15 mouse cellular contexts compared by ENCODE assay signal in genomic region chr3:29134509-29134908, GRCm38 (mm10). TPM values are rescaled to one million over a fixed set of nuclear protein-coding genes. Genes with fewer than 3 reads are reported as not detected.
DNase-seq lines count a peak whose midpoint lies in the region; ATAC-seq lines count a peak whose summit lies in the region.
"Had no signal": no experiment of that assay in that cellular context is flagged by ENCODE, and none has a peak within 500 bp of the region (broad histone marks: within the 10 kb centered on the region; RNA-seq: fewer than 3 reads in every experiment).

No protein-coding gene starts in this region.

- no peak overlapping the region for H3K9ac ChIP-seq in intestine, embryonic 14.5 days (ENCODE audit: low read length)
- no peak overlapping the region for H3K9ac ChIP-seq in intestine, embryonic 16.5 days (ENCODE audit: low read depth, low read length)
- H3K9ac ChIP-seq in forebrain, embryonic 15.5 days (replicated peaks) = no peak overlapping the region
- H3K9ac ChIP-seq: liver, postnatal 0 days had no signal

- 44% methylated on average over 11 of the region's 11 CpGs for WGBS in intestine, embryonic 14.5 days
- 56% methylated on average over 11 of the region's 11 CpGs for WGBS in intestine, embryonic 16.5 days
- 56% methylated on average over 11 of the region's 11 CpGs for WGBS in forebrain, embryonic 15.5 days

- no peaks in the 10 kb centered on the region for H3K9me3 ChIP-seq in intestine, embryonic 14.5 days (ENCODE audit: control insufficient read depth, low read length)
- no peaks in the 10 kb centered on the region for H3K9me3 ChIP-seq in intestine, embryonic 16.5 days (ENCODE audit: control insufficient read depth, low read length)
- H3K9me3 ChIP-seq in forebrain, embryonic 15.5 days = no peaks in the 10 kb centered on the region

- ATAC-seq in intestine, embryonic 14.5 days (replicated peaks; ENCODE audit: low FRiP score, low TSS enrichment, low read depth) = no peak
- no peak for ATAC-seq in intestine, embryonic 16.5 days
- ATAC-seq in forebrain, embryonic 15.5 days (replicated peaks) = no peak
- ATAC-seq: liver, postnatal 0 days had no signal

- H3K36me3 ChIP-seq in intestine, embryonic 14.5 days (ENCODE audit: control insufficient read depth, insufficient read depth, low read length) = no peaks in the 10 kb centered on the region
- H3K36me3 ChIP-seq in intestine, embryonic 16.5 days (ENCODE audit: control insufficient read depth, insufficient read depth, low read length) = no peaks in the 10 kb centered on the region
- no peaks in the 10 kb centered on the region for H3K36me3 ChIP-seq in forebrain, embryonic 15.5 days

- H3K4me2 ChIP-seq in intestine, embryonic 14.5 days (ENCODE audit: low read length) = peak overlapping the region; percentile 26
- H3K4me2 ChIP-seq in intestine, embryonic 16.5 days (ENCODE audit: low read depth, low read length) = no peak overlapping the region
- 0 out of 2 replicates have a peak overlapping the region, but pooled peaks have one; percentile 14 for H3K4me2 ChIP-seq in forebrain, embryonic 15.5 days (replicated peaks)

- H3K4me3 ChIP-seq in intestine, embryonic 14.5 days (ENCODE audit: low read depth, low read length) = no peak overlapping the region
- H3K4me3 ChIP-seq in intestine, embryonic 16.5 days (ENCODE audit: low read length) = no peak overlapping the region
- no peak overlapping the region for H3K4me3 ChIP-seq in forebrain, embryonic 15.5 days
- H3K4me3 ChIP-seq: left cerebral cortex, adult 2 months had no signal

- no peak for DNase-seq in intestine, embryonic 14.5 days (ENCODE audit: low spot score)
- DNase-seq in R1 (ENCODE audit: low read depth, low spot score) = peak; percentile 3
- DNase-seq in lung, postnatal 14 days = peak; percentile 16
- no peak for DNase-seq in adrenal gland, postnatal 25 days
- DNase-seq in ovary, postnatal 36 days (ENCODE audit: low spot score) = no peak
- no peak for DNase-seq in left cerebral cortex, postnatal 36 days (ENCODE audit: low spot score in 2 of 2)
- DNase-seq: cerebellum, adult 9-10 months; kidney, adult 11 months; liver, postnatal 0 days; thymus, adult 18-20 months had no signal

- intact Hi-C loops in left cerebral cortex, postnatal 36 days (cut with DNase I) = no loop called here

- no peaks in the 10 kb centered on the region for H3K27me3 ChIP-seq in intestine, embryonic 14.5 days (replicated peaks; ENCODE audit: control insufficient read depth, insufficient read depth, low read length)
- H3K27me3 ChIP-seq in intestine, embryonic 16.5 days (replicated peaks; ENCODE audit: control insufficient read depth, insufficient read depth, low read length) = no peaks in the 10 kb centered on the region
- no peaks in the 10 kb centered on the region for H3K27me3 ChIP-seq in forebrain, embryonic 15.5 days
- H3K27me3 ChIP-seq: CH12.LX had no signal

- H3K4me1 ChIP-seq in intestine, embryonic 14.5 days (replicated peaks; ENCODE audit: control insufficient read depth, insufficient read depth, low read length) = peaks cover 5% of the 10 kb centered on the region; the same call in 1 of the 2 replicates
- no peaks in the 10 kb centered on the region for H3K4me1 ChIP-seq in intestine, embryonic 16.5 days (ENCODE audit: control insufficient read depth, insufficient read depth, low read length)
- H3K4me1 ChIP-seq in forebrain, embryonic 15.5 days = peaks cover 31% of the 10 kb centered on the region

- H3K27ac ChIP-seq in intestine, embryonic 14.5 days (ENCODE audit: low read depth) = no peak overlapping the region
- no peak overlapping the region for H3K27ac ChIP-seq in intestine, embryonic 16.5 days (ENCODE audit: low read length)
- H3K27ac ChIP-seq in forebrain, embryonic 15.5 days (replicated peaks) = no peak overlapping the region
- H3K27ac ChIP-seq: left cerebral cortex, adult 2 months had no signal

RNA-seq across cellular contexts. Expression of gene Egfem1, which starts 52.7 kb away (rescaled TPM):
- 0.48 and 0.99 TPM in 2 replicates for polyA plus RNA-seq in intestine, embryonic 14.5 days (2014; fragmentation: Nextera tagmentation; extraction: Ambion mirVana)
- 0.33 and 0.50 TPM in 2 replicates for polyA plus RNA-seq in intestine, embryonic 16.5 days (2015; fragmentation: Nextera tagmentation; extraction: Ambion mirVana)
- 3.9 and 4.4 TPM in 2 replicates for polyA plus RNA-seq in forebrain, embryonic 15.5 days (2015; fragmentation: Nextera tagmentation; extraction: Ambion mirVana)
- total RNA-seq in adrenal gland, postnatal 25 days (2021) = 0.46 TPM in 1 of 2 replicates, not detected in the other
- total RNA-seq in left cerebral cortex, postnatal 36 days (2021) = 10 to 100 TPM; 14.9 to 22.1 TPM
- total RNA-seq: CH12.LX; granulocyte monocyte progenitor cell, adult 5-6 weeks had no signal

Comparison
In these comparisons a context has a peak if more than half of its experiments do, and no peak if none do; other contexts are left out.
1. DNase-seq: peak in R1 (single experiment) and lung, postnatal 14 days (single experiment); none in intestine, embryonic 14.5 days (single experiment), adrenal gland, postnatal 25 days (single experiment), ovary, postnatal 36 days (single experiment) and left cerebral cortex, postnatal 36 days (0 of 2).